Mouse (Mus musculus) gastrocnemius, postnatal 4 days (tissue): ENCODE data around the gene Foxn3. TPM values are rescaled to one million over a fixed set of nuclear protein-coding genes. Genes with fewer than 3 reads are reported as not detected.
A peak's percentile ranks its signal among the peaks of the same experiment; 100 is the strongest.

Experiments
- DNase-seq, 2 experiments: peaks; one replicate each; pipeline ENCODE4 v3.0.0; 2021 to 2022; ENCODE audit warnings: low spot score in 2 of 2, mixed read lengths in 2 of 2
- total RNA-seq, 2 experiments: library from RNA; stranded (reverse); gene quantifications; 2 replicates each; pipeline ENCODE4 v1.2.3; 2021

The Foxn3 gene
- total RNA-seq, 2 experiments from 2014 or later, result 184 to 217 TPM

GRCm38 (mm10) chr12:99304056-99304455 lies 259.3 kb downstream of the Foxn3 start:
- no peak for DNase-seq

DNA sequence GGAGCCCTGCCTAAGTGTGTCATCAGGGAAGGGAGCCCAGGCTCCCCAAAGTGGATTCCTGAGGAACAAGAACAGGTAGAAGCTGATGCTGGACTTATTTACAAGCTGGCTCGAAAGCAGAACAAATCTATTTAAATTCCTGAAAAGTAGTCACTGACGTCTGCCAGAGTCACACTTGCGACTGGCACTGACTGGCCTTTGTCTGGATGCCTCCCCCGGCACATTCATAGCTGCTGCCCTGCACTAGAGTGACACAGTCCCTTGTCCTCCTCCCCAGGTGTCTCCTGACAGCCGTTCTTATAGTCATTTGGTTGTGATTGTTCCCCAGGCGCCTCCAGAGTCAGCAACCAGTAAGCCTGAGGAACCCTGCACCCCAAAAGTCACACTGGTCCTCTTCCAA lies 259.8 kb downstream of the Foxn3 start:
- no peak for DNase-seq

GRCm38 (mm10) chr12:99299900-99300299 lies 263.5 kb downstream of the Foxn3 start:
- no peak for DNase-seq

GRCm38 (mm10) chr12:99298851-99299600 lies 264.4 kb downstream of the Foxn3 start:
- no peak for DNase-seq

- DNase-seq, result no peak
Measured at GRCm38 (mm10) chr12:99298242-99298641, 265.1 kb downstream of the Foxn3 start.

DNA sequence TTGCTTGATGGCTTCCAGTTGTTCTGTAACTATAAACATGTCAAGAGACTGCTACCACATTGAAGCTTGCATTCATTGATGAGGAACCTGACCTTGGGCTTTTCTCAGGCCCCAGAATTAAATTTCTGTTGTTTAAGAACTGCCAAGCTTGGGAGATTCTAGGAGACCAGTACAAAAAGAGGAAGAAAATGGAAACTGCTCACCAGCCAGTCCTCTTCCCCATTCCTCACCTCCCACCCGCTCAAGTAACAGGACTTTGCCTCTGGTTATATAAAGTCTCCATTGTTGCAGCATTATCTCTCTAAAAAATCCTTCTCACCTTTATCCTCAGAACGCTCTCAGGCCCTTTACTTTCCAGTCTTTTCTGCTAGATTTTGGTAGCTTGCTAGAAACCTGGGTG lies 265.6 kb downstream of the Foxn3 start:
- DNase-seq, result no peak

GRCm38 (mm10) chr12:99293532-99293931 lies 269.9 kb downstream of the Foxn3 start:
- no peak for DNase-seq

DNA sequence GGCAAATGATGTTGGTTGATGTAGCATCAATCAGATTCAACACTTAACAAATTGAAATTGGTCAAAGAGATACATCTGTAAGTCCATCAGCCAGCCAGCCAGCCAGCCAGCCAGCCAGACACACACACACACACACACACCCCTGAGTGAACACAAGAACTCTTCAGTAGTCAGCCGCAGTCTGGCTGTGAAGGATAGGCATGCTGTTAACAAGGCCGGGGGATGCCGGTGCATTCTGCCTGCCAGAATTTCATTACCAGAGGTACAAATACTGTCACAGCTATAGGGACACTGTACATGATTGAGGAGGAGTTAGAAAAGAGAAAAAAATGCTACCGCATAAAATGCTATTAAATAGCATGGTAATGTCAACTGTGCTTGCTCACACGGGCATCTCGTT lies 271.2 kb downstream of the Foxn3 start:
- no peak for DNase-seq

GRCm38 (mm10) chr12:99287081-99287480 lies 276.3 kb downstream of the Foxn3 start:
- DNase-seq, result no peak

DNA sequence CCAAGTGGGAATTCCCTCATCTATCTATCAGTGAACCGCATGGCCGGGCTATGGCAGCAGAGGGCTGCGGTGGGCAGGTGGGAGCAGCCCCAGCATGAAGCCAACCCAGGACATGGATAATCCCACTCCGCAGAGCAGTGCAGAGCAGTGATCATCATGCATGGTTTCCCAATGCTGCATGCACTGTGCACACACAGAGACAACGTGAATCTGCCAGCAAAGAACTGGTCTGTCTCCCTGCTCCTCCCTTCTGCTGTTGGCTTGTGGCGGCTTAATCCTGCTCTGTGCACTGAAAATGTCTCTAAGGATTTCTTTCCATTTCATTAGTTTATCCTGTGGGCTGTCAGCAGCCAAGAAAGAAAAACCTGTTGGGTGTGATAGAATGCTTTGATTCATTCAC lies 276.7 kb downstream of the Foxn3 start:
- no peak for DNase-seq

GRCm38 (mm10) chr12:99285656-99286055 lies 277.7 kb downstream of the Foxn3 start:
- no peak for DNase-seq

GRCm38 (mm10) chr12:99285199-99285598 lies 278.2 kb downstream of the Foxn3 start:
- DNase-seq, result no peak

- no peak for DNase-seq
Measured at GRCm38 (mm10) chr12:99284419-99285069, 278.8 kb downstream of the Foxn3 start.

DNA sequence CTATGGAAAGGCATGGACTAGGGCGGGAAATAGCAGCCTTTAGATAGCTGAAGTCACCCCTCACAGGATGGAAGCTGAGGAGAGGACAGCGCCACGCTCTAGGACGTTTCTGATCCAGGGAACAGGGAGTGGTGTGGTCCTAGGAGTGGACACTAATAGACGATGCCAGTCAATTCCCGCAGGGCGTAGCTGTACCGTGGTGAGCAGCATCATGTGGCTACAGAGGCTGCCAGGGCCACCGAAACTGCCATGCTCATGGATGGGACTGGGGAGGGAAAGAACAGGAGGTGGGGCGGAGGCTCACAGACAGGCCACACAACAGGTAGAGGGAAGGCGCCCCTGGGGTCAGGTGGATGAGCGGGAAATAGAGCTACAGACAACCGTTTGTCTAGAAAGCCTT lies 282.6 kb downstream of the Foxn3 start:
- no peak for DNase-seq

- no peak for DNase-seq
Measured at GRCm38 (mm10) chr12:99280291-99280690, 283.1 kb downstream of the Foxn3 start.

- no peak for DNase-seq
Measured at GRCm38 (mm10) chr12:99279426-99279825, 284.0 kb downstream of the Foxn3 start.

- DNase-seq, result no peak
Measured at GRCm38 (mm10) chr12:99274589-99274988, 288.8 kb downstream of the Foxn3 start.

DNA sequence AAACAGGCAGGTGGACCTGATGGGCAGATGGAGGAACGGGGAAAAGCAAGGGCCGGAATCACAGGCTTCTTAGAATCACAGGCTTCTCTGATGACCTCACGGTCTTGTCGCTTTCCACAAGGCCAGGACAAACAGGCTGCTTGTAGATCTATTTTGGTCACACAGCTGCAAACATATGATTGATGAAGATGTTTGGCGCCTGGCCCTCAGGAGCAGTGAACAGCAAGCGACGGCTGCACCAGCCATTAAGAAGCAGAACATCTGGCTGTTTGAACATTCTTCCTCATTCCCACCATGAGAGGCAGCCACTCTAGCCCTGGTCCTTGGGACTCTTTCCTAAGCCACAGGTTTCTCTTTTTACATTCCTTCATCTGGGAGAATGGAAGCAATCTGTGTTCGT lies 294.0 kb downstream of the Foxn3 start:
- peak in 1 of 2 experiments; percentile 52 for DNase-seq

GRCm38 (mm10) chr12:99268954-99269353 lies 294.4 kb downstream of the Foxn3 start:
- no peak for DNase-seq

GRCm38 (mm10) chr12:99267732-99268131 lies 295.6 kb downstream of the Foxn3 start:
- DNase-seq, result no peak

DNA sequence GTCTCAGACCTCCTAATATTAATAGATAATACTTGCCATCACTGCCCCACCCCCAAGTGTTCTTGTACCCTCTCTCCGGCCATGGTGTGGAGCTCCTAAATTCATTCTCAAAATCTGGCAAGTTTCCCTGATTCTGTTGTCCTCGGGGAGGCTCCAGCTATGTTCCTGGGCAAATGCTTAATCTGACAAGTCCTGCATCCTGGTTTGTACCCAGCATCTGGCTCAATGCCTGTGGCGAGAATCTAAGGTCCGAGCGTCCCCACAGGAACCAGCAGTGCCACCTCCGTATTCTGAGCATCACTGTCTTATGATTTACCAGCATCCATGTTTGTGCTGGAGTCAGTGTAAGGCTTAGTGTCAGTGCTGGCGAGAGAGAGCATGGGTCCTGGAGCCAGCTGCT lies 296.9 kb downstream of the Foxn3 start:
- DNase-seq, result no peak

DNA sequence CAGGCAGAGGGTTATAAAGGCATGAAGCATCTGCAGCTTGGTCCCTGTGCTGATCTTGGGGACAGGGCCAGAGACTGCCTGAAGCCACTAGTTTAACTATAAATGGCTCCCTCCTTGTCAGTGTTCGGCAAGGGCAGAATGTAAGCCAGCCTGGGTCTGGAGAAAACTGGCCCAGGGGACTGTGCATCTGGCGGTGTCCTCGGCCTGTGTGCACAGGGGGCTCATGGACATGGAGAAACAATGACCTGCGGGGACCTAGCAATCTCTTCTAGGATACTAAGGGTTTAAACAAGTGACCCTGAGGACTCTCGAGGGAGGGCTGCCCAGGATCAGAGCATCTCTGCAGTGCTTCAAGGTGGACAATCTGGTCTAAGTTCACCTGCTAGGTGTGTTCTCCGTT lies 297.6 kb downstream of the Foxn3 start:
- no peak for DNase-seq

- no peak for DNase-seq
Measured at GRCm38 (mm10) chr12:99264386-99264785, 299.0 kb downstream of the Foxn3 start.
